Mouse (Mus musculus): ENCODE measurements around the gene Ifnl2. TPM values are rescaled to one million over a fixed set of nuclear protein-coding genes. Genes with fewer than 3 reads are reported as not detected.

Gene Ifnl2
- total and polyA plus RNA-seq, 3 experiments: not detected

DNA sequence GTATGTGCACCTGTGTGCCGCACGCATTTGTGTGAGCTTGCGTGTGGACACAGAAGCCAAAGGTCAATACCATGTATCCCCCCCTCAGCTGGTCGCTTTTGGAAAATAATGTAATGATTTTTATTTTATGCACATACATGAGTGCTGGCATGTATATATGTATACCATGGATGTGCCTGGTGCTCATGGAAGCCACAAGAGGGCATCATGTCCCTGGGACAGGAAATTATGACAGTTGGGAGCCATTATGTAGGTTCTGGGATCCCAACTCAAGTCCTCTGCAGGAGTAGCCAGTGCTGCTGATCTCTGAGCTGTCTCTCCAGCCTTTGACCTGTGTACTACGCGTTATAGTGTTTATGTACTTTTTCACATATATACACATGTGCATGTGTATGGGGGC, 34.1 kb downstream of the Ifnl2 start (continued):
- TF ChIP-seq UBTF (IDR thresholded peaks at IDR 0.05; ENCODE audit: borderline replicate concordance, insufficient read depth, low read depth, low read length) (no peak), SIN3A (IDR thresholded peaks at IDR 0.05; ENCODE audit: low read length) (no peak)

DNA sequence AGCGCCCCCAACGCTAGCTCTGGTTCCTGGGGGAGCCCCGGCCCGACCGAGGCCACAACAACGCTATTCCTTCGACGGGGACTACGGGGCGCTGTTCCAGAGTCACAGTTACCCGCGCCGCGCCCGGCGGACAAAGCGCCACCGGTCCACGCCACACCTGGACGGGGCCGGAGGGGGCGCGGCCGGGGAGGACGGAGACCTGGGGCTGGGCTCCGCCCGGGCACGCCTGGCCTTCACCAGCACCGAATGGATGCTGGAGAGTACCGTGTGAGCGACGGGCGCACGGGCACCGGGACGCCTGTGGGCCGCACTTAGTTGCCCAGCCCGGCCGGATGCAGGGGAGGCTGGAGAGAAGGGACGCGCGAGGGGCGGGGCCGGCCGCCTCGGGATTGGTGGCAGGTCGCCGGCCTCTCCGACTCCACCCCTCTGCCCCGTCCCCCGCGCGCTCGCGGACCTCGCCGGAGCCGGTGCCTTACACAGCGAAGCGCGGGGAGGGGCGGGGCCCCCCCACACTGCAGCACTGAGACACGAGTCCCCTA, 43.0 kb downstream of the Ifnl2 start:
- TF ChIP-seq TBP (IDR thresholded peaks at IDR 0.05; ENCODE audit: low read depth, low read length) (no peak), SIN3A (IDR thresholded peaks at IDR 0.05; ENCODE audit: low read length) (no peak), MEF2A (IDR thresholded peaks at IDR 0.05; ENCODE audit: extremely low read depth, insufficient replicate concordance, low read depth, low read length, poor library complexity, severe bottlenecking) (no peak), CHD2 (IDR thresholded peaks at IDR 0.05; ENCODE audit: low read length) (no peak), ZKSCAN1 (IDR thresholded peaks at IDR 0.05; ENCODE audit: low read depth, low read length) (no peak), MAZ (IDR thresholded peaks at IDR 0.05; ENCODE audit: low read depth, low read length) (no peak), MXI1 (IDR thresholded peaks at IDR 0.05; ENCODE audit: low read depth, low read length) (no peak), ZMIZ1 (IDR thresholded peaks at IDR 0.05; ENCODE audit: low read depth, low read length) (no peak), MAFK (IDR thresholded peaks at IDR 0.05; ENCODE audit: borderline replicate concordance, low read depth, low read length) (no peak), ZC3H11A (IDR thresholded peaks at IDR 0.05; ENCODE audit: low read depth, low read length) (no peak), ETS1 (IDR thresholded peaks at IDR 0.05; ENCODE audit: low read depth, low read length) (no peak), NRF1 (IDR thresholded peaks at IDR 0.05; ENCODE audit: insufficient read depth, low read depth, low read length, poor library complexity, severe bottlenecking) (no peak), CHD1 (IDR thresholded peaks at IDR 0.05; ENCODE audit: low read depth, low read length) (no peak), GATA1 (IDR thresholded peaks at IDR 0.05; ENCODE audit: low read depth, low read length) (no peak), MYC (IDR thresholded peaks at IDR 0.05; ENCODE audit: low read depth, low read length) (no peak), USF2 (IDR thresholded peaks at IDR 0.05; ENCODE audit: borderline replicate concordance in 1 of 2, insufficient read depth in 1 of 2, low read depth in 1 of 2, low read length in 2 of 2) (no peak), BHLHE40 (IDR thresholded peaks at IDR 0.05; ENCODE audit: borderline replicate concordance, low read depth, low read length) (no peak), NELFE (IDR thresholded peaks at IDR 0.05; ENCODE audit: low read depth, low read length) (no peak), ZNF384 (IDR thresholded peaks at IDR 0.05; ENCODE audit: low read depth, low read length) (no peak)
- DNase-seq (ENCODE audit: low read depth, low spot score): no peak
- no peaks in the 10 kb centered on the region; a peak in 1 of 4 replicates for H3K36me3 ChIP-seq (ENCODE audit: control insufficient read depth in 1 of 2, insufficient read depth in 2 of 2, low read length in 2 of 2)
- peaks cover 0 to 5% of the 10 kb centered on the region in 2 experiments; a peak in 2 of 4 replicates for H3K4me1 ChIP-seq (ENCODE audit: control insufficient read depth in 1 of 2, insufficient read depth in 2 of 2, low read length in 2 of 2)
- no peak overlapping the region for H3K27ac ChIP-seq (ENCODE audit: control insufficient read depth, low read depth, low read length)
- H3K27me3 ChIP-seq (ENCODE audit: control insufficient read depth in 1 of 2, insufficient read depth in 2 of 2, low read length in 2 of 2): no peaks in the 10 kb centered on the region
- no peak overlapping the region for H3K9ac ChIP-seq (ENCODE audit: control insufficient read depth, low read depth, low read length, poor library complexity, severe bottlenecking)
- no peaks in the 10 kb centered on the region for H3K79me2 ChIP-seq (ENCODE audit: control insufficient read depth, insufficient read depth, low read length, poor library complexity)
- H3K9me3 ChIP-seq (replicated peaks; ENCODE audit: insufficient read depth, low read length): no peaks in the 10 kb centered on the region
- no peak overlapping the region for H3K4me3 ChIP-seq (ENCODE audit: control insufficient read depth in 1 of 2, insufficient read depth in 1 of 2, low read depth in 2 of 2, low read length in 2 of 2)

Data from MEL (cell line).